Mouse (Mus musculus) kidney, adult 11 months (tissue): ENCODE measurements around the gene Gdnf.

Experiments used
- DNase-seq: peaks from one replicate; pipeline ENCODE4 v3.0.0; 2022

Gdnf gene

GRCm38 (mm10) chr15:7863328-7863727 lies 52.7 kb downstream of the Gdnf start:
- DNase-seq: no peak

DNA sequence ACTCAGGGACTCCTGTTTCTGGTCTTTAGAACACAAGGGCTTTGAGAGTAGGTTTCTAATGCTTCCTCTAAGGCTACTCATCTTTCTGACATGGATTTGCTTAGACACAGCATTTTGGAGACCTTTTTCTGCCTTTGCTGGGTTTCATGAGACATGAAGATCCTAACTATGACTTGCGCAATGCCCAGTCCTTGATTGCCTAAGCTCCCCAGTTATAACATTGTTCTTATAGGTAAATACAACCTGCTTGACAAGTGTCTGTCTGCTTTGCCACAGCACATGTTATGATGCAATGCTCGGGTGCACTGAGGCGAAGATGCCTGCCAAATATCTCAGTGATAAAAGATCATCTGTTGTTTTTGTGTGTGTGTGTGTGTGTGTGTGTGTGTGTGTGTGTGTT lies 54.7 kb downstream of the Gdnf start:
- no peak for DNase-seq

GRCm38 (mm10) chr15:7872473-7872872 lies 61.8 kb downstream of the Gdnf start:
- DNase-seq: no peak

DNA sequence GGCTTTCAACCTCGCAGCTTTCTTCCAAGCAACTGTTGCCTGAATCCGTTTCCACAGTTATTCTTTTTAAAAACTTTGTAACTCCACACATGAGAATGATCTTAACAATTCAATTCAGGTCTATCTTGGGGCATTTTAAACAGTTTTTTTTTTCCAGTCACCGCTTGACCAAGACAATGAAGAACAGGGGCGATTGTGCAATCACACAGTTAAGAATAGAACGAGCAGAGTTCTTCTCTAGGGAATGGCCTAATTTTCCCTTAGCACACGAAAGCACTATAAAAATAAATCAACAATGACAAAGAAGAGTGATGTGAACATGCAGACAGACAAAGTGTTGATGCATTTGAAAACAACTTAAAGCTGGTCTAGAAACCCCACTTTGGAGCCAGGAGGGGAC lies 65.2 kb downstream of the Gdnf start:
- no peak for DNase-seq

DNA sequence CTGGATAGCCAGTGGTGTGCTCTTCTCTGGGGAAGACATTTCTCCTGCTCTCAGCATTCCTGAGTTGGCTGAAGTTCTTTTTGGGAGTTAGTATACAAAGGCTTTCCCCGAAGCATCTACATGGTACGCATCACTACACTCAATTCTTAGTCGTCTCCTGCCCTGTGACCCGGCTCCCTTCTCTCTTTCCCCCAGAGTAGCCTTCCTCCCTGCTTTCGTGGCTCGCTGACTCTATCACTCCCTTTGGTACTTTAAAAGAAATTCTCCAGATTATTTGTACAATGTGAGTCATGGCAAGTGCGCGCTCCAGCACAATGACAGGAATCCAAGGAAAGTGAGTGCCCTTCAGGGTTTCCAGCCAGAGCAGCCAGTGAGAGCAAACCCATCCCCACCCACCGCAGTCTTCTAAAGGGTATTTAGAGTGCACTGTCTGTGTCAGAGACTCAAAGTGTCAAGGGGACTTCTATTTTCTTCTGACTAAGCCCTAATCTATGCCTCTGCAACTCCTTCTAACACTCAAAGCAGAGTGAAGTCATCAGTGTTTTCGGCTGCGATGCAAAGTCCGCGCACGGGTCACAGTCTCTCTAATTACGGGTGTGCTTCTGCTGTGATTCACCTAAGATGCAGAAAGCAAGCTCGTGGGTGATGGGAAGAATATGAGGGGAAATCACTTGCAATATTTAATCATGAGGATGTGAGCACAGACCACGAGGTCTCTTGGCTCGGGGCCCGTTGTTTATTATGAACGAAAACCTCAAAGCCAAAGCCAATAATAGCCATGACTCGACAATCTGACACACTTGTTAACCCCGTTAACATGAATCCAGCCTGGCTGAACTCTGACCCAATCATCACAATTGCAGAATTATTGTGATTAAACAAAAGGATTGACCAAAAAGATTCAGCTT lies 67.2 kb downstream of the Gdnf start:
- DNase-seq: no peak

DNA sequence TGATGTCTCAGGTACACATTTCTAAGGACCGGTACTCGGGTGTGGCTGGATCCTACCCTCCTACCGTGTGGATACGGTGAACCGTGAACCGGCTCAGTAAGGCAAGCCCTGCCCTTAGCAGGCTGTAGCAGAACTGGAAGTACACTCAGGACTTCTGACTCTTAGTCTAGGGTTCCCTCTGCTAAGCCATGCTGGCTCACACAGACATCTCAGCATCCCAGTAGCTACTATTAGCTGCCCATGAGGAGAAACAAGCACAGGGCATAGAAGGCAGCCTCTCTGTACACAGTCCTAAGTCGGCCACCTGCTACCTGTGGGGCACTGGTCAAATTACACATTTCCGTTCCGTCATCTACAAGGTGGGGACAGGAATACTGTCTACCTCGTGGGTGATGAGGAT lies 68.2 kb downstream of the Gdnf start:
- DNase-seq: no peak

DNA sequence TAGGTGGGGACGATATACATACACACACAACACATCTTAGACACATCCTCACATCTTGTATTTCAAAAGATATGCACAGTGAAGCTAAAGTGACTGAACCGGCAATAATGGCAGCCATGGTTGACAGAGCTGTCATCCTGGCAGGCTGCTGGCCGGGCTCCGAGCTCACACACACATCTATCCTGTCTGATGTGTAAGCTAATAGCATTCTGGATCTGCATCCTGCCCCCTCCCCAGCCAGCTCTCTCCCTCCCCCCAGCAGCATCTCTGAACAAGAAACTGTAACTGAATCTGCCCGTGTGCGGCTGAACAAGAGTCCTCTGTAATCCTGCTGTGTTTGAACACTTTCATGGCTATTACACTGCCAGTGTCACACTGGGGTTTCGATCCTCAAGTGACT lies 69.3 kb downstream of the Gdnf start:
- DNase-seq: no peak

GRCm38 (mm10) chr15:7884181-7884580 lies 73.5 kb downstream of the Gdnf start:
- no peak for DNase-seq

GRCm38 (mm10) chr15:7885106-7885505 lies 74.5 kb downstream of the Gdnf start:
- no peak for DNase-seq

DNA sequence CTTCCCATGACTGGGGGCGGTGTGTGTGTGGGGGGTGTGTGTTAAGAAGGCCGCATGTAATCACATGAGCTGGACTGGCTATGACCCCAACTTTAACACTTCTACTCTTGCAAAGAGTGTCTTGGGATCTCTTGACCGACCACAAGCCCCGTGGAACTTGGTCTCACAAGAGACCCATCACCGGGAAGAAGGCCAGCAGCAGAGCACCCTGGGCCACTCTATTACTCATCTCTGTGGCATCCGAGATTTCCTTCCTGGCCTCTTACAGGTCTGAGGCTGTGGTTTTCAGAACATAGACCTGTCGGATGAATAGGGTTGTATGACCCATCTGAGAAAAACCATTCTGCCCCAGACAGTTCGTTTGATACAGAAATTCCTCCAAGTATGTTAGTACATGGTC lies 75.9 kb downstream of the Gdnf start:
- DNase-seq: no peak
